Mouse (Mus musculus) ES-Bruce4 (cell line): Measurements from ENCODE around the gene Wdr59. TPM values are rescaled to one million over a fixed set of nuclear protein-coding genes. Genes with fewer than 3 reads are reported as not detected.

Experiments
- H3K27ac ChIP-seq: 2 replicates; pipeline ENCODE4 v1.5.1; 2012; ENCODE audit warnings: low read length, inconsistent platforms; ENCODE audit not compliant: insufficient read depth
- H3K27me3 ChIP-seq: 2 replicates; pipeline ENCODE4 v1.6.1; 2012; ENCODE audit warnings: mild to moderate bottlenecking, low read length, inconsistent platforms; ENCODE audit not compliant: control insufficient read depth, poor library complexity, insufficient read depth, severe bottlenecking
- H3K36me3 ChIP-seq: 2 replicates; pipeline ENCODE4 v1.6.1; 2012; ENCODE audit warnings: inconsistent platforms, mild to moderate bottlenecking, low read length, moderate library complexity; ENCODE audit not compliant: control insufficient read depth, poor library complexity, insufficient read depth, severe bottlenecking
- H3K4me1 ChIP-seq: one replicate; pipeline ENCODE4 v1.8.1; 2011; ENCODE audit warnings: low read length; ENCODE audit not compliant: control insufficient read depth, insufficient read depth
- H3K4me3 ChIP-seq: 2 replicates; pipeline ENCODE4 v1.5.1; 2011; ENCODE audit warnings: low read depth, mild to moderate bottlenecking, low read length
- H3K9ac ChIP-seq: 2 replicates; pipeline ENCODE4 v1.6.1; 2012; ENCODE audit warnings: low read depth, mild to moderate bottlenecking, inconsistent platforms; ENCODE audit not compliant: poor library complexity, severe bottlenecking
- H3K9me3 ChIP-seq: replicated peaks from 2 replicates; pipeline ENCODE4 v1.6.1; 2012; ENCODE audit warnings: mild to moderate bottlenecking, low read length, inconsistent platforms; ENCODE audit not compliant: control insufficient read depth, poor library complexity, insufficient read depth, severe bottlenecking
- CTCF ChIP-seq: IDR thresholded peaks from one replicate; pipeline ENCODE4 v1.8.1; 2011; ENCODE audit warnings: low read depth, low read length
- EP300 ChIP-seq: IDR thresholded peaks from 2 replicates; pipeline ENCODE4 v1.6.1; 2011; ENCODE audit warnings: low read depth, low read length; ENCODE audit not compliant: insufficient read depth
- POLR2A ChIP-seq: IDR thresholded peaks from one replicate; pipeline ENCODE4 v1.8.1; 2011; ENCODE audit warnings: low read length; ENCODE audit not compliant: insufficient read depth
- polyA plus RNA-seq: library from polyadenylated mRNA; stranded (reverse); fragments of >200 nt; gene quantifications from 2 replicates; pipeline ENCODE4 v1.2.4, GENCODE M21; 2011; ENCODE audit warnings: low read depth; ENCODE audit not compliant: missing spikeins, insufficient read depth, insufficient read length

Gene Wdr59
- polyA plus RNA-seq, 1 experiment: 16.8 TPM

GRCm38 (mm10) chr8:111561824-111562223 lies 39.9 kb upstream of the Wdr59 start:
- H3K36me3 ChIP-seq: no peaks in the 10 kb centered on the region
- H3K9me3 ChIP-seq: no peaks in the 10 kb centered on the region
- TF ChIP-seq EP300 (no peak), POLR2A (no peak), CTCF (no peak)
- no peak overlapping the region for H3K4me3 ChIP-seq
- no peak overlapping the region for H3K27ac ChIP-seq
- no peaks in the 10 kb centered on the region for H3K27me3 ChIP-seq
- no peak overlapping the region for H3K9ac ChIP-seq
- peaks cover 2% of the 10 kb centered on the region for H3K4me1 ChIP-seq

- TF ChIP-seq EP300: no peak
- no peak for TF ChIP-seq POLR2A
- TF ChIP-seq CTCF: no peak
These were observed 29.7 kb upstream of the Wdr59 start for GRCm38 (mm10) chr8:111551511-111552130.

GRCm38 (mm10) chr8:111550002-111550870 lies 28.3 kb upstream of the Wdr59 start:
- Histone ChIP-seq H3K9me3 (no peaks in the 10 kb centered on the region), H3K9ac (no peak overlapping the region), H3K27me3 (no peaks in the 10 kb centered on the region), H3K27ac (peak overlapping the region; percentile 67), H3K4me3 (no peak overlapping the region), H3K4me1 (peaks cover 8% of the 10 kb centered on the region), H3K36me3 (no peaks in the 10 kb centered on the region)
- TF ChIP-seq EP300 (no peak), CTCF (no peak)

More at GRCm38 (mm10) chr8:111551511-111552130, 29.7 kb upstream of the Wdr59 start:
- Histone ChIP-seq H3K4me1 (peaks cover 8% of the 10 kb centered on the region), H3K9ac (no peak overlapping the region), H3K27ac (no peak overlapping the region), H3K9me3 (no peaks in the 10 kb centered on the region), H3K27me3 (no peaks in the 10 kb centered on the region), H3K36me3 (no peaks in the 10 kb centered on the region), H3K4me3 (no peak overlapping the region)

- H3K4me1 ChIP-seq: peaks cover 8% of the 10 kb centered on the region
- no peak for TF ChIP-seq CTCF
- TF ChIP-seq EP300: peak; percentile 72
- H3K36me3 ChIP-seq: no peaks in the 10 kb centered on the region
- H3K4me3 ChIP-seq: no peak overlapping the region
- H3K27me3 ChIP-seq: no peaks in the 10 kb centered on the region
- H3K9me3 ChIP-seq: no peaks in the 10 kb centered on the region
- no peak overlapping the region for H3K9ac ChIP-seq
- peak overlapping the region; percentile 55 for H3K27ac ChIP-seq
These were observed 26.3 kb upstream of the Wdr59 start for GRCm38 (mm10) chr8:111548201-111548600.

- Histone ChIP-seq H3K4me3 (no peak overlapping the region), H3K4me1 (peaks cover 10% of the 10 kb centered on the region), H3K27me3 (no peaks in the 10 kb centered on the region), H3K9ac (no peak overlapping the region), H3K9me3 (no peaks in the 10 kb centered on the region), H3K36me3 (no peaks in the 10 kb centered on the region), H3K27ac (peak overlapping the region; percentile 22; the same call in 1 of the 2 replicates)
- TF ChIP-seq POLR2A: no peak
- TF ChIP-seq EP300: no peak
- no peak for TF ChIP-seq CTCF
These were observed 25.3 kb upstream of the Wdr59 start for GRCm38 (mm10) chr8:111547144-111547543.

- peaks cover 15% of the 10 kb centered on the region for H3K4me1 ChIP-seq
- H3K9me3 ChIP-seq: no peaks in the 10 kb centered on the region
- peak; percentile 88 for TF ChIP-seq EP300
- TF ChIP-seq POLR2A: no peak
- no peaks in the 10 kb centered on the region for H3K27me3 ChIP-seq
- peak overlapping the region; percentile 56 for H3K9ac ChIP-seq
- H3K4me3 ChIP-seq: no peak overlapping the region
- H3K36me3 ChIP-seq: no peaks in the 10 kb centered on the region
- peak overlapping the region; percentile 97 for H3K27ac ChIP-seq
These were observed 23.7 kb upstream of the Wdr59 start for GRCm38 (mm10) chr8:111545406-111546156.
